Mouse (Mus musculus) heart, embryonic 15.5 days (tissue): ENCODE measurements around the gene Zfp961. TPM values are rescaled to one million over a fixed set of nuclear protein-coding genes. Genes with fewer than 3 reads are reported as not detected.
"Not testable (repeated sequence)": the region's sequence is repeated elsewhere in the genome, so short reads cannot be mapped to it uniquely, and the experiment has no call there.

ENCODE experiments used
- ATAC-seq: fragments of 200-750 bp; cut with Nextera tagmentation; replicated peaks from 2 replicates; pipeline ENCODE4 v1.8.0; 2017; ENCODE audit warnings: low read depth, moderate TSS enrichment; ENCODE audit not compliant: insufficient number of reproducible peaks, insufficient read depth, low FRiP score
- H3K27ac ChIP-seq: fragments of 300-500 bp; sonication (generic); 2 replicates; pipeline ENCODE4 v1.5.1; 2015; ENCODE audit warnings: mild to moderate bottlenecking, inconsistent platforms
- H3K27me3 ChIP-seq: fragments of 300-500 bp; sonication (generic); 2 replicates; pipeline ENCODE4 v1.6.1; 2015; ENCODE audit warnings: inconsistent platforms
- H3K36me3 ChIP-seq: fragments of 300-500 bp; sonication (generic); 2 replicates; pipeline ENCODE4 v1.6.1; 2015; ENCODE audit warnings: mild to moderate bottlenecking, inconsistent platforms
- H3K4me1 ChIP-seq: fragments of 300-500 bp; sonication (generic); replicated peaks from 2 replicates; pipeline ENCODE4 v1.6.1; 2015; ENCODE audit warnings: inconsistent platforms
- H3K4me2 ChIP-seq: fragments of 300-500 bp; sonication (generic); 2 replicates; pipeline ENCODE4 v1.6.1; 2015; ENCODE audit warnings: inconsistent platforms, mild to moderate bottlenecking, moderate library complexity
- H3K4me3 ChIP-seq: fragments of 300-500 bp; sonication (generic); 2 replicates; pipeline ENCODE4 v1.5.1; 2015; ENCODE audit warnings: mild to moderate bottlenecking, inconsistent platforms
- H3K9ac ChIP-seq: fragments of 300-500 bp; sonication (generic); 2 replicates; pipeline ENCODE4 v1.6.1; 2015; ENCODE audit warnings: mild to moderate bottlenecking, inconsistent platforms
- H3K9me3 ChIP-seq: fragments of 300-500 bp; sonication (generic); replicated peaks from 2 replicates; pipeline ENCODE4 v1.6.1; 2016; ENCODE audit warnings: inconsistent platforms
- WGBS: fragments of 180-500 bp; shearing (Covaris S2); methylation state at CpG from one replicate; pipeline ENCODE4 v1.1.7; 2015; ENCODE audit warnings: mixed read lengths; 5-methylcytosine and 5-hydroxymethylcytosine counted together
- polyA plus RNA-seq: library from polyadenylated mRNA; unstranded; fragments of >200 nt; fragmentation: Nextera tagmentation; extraction: Ambion mirVana; gene quantifications from 2 replicates; pipeline ENCODE4 v1.2.1, GENCODE M21; 2015

The Zfp961 gene
- polyA plus RNA-seq, 1 experiment from 2014 or later, result 9.6 TPM

GRCm38 (mm10) chr8:72019816-72020215, 69.0 kb downstream of the Zfp961 start:
- Histone ChIP-seq H3K9ac (no peak overlapping the region), H3K36me3 (no peaks in the 10 kb centered on the region), H3K27ac (no peak overlapping the region), H3K4me2 (no peak overlapping the region), H3K4me3 (no peak overlapping the region), H3K4me1 (no peaks in the 10 kb centered on the region), H3K9me3 (no peaks in the 10 kb centered on the region), H3K27me3 (no peaks in the 10 kb centered on the region)
- no peak for ATAC-seq
- 43% methylated on average over 2 of the region's 2 CpGs for WGBS

GRCm38 (mm10) chr8:72024886-72025285, 74.0 kb downstream of the Zfp961 start:
- H3K4me2 ChIP-seq, H3K4me3 ChIP-seq, H3K4me1 ChIP-seq, H3K27me3 ChIP-seq, H3K9me3 ChIP-seq, H3K36me3 ChIP-seq, H3K9ac ChIP-seq, H3K27ac ChIP-seq, ATAC-seq: not testable (repeated sequence)
- 9% methylated on average over 4 of the region's 9 CpGs for WGBS

DNA sequence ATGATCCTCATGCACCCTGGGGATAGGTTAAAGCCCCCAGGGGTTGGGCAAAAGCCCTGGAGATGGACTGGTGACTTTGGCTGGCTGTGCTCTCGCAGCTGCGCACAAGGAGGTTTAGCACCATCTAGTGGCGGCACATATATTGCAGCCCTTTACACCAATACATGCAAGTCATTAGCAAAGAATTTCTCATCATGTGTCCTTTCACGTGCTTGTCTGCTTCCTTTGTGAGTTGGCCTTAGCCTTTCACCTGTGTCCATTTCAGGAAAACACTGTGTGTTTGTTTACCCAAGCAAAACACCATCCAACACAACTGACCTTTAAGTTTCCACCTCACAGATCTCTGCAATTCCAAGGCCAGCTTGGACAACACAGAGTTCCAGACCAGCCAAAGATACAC, 82.1 kb downstream of the Zfp961 start:
- WGBS, result 21% methylated on average over 4 of the region's 4 CpGs
- not testable (repeated sequence) for H3K4me2 ChIP-seq, H3K36me3 ChIP-seq, H3K9me3 ChIP-seq, H3K27ac ChIP-seq, H3K4me1 ChIP-seq, ATAC-seq, H3K4me3 ChIP-seq, H3K27me3 ChIP-seq, H3K9ac ChIP-seq

- not testable (repeated sequence) for ATAC-seq, H3K36me3 ChIP-seq, H3K4me2 ChIP-seq
These were observed 90.1 kb downstream of the Zfp961 start, which contains the start of gene Olfr372 for GRCm38 (mm10) chr8:72040918-72041317. Olfr372 (plus strand) TSS chr8:72041218.

DNA sequence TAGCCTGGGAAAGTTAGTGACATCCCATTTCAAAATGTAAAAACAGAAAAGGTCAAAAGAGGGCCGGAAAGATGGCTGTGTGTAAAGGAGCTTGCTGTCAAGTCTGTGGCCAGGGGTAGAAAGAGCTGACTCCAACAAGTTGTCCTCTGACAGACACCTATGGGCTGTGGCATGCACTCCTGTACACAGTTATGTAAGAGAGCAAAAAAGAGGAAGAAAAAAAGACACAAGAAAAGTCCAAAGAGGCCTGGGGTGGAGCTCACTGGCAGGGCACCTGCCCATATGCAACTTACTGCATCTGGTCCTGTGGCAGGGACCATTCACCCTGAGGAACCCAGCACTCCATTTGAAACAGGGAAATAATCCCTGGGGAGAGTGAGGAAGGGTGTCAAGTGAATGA, 91.7 kb downstream of the Zfp961 start:
- ATAC-seq, result no peak
- no peak overlapping the region for H3K9ac ChIP-seq
- H3K27me3 ChIP-seq, result no peaks in the 10 kb centered on the region
- no peaks in the 10 kb centered on the region for H3K36me3 ChIP-seq
- 70% methylated on average over 1 of the region's 1 CpGs for WGBS
- H3K9me3 ChIP-seq, result no peaks in the 10 kb centered on the region
- no peak overlapping the region for H3K4me3 ChIP-seq
- H3K4me2 ChIP-seq, result no peak overlapping the region
- H3K4me1 ChIP-seq, result no peaks in the 10 kb centered on the region
- H3K27ac ChIP-seq, result no peak overlapping the region

More at GRCm38 (mm10) chr8:72040918-72041317, 90.1 kb downstream of the Zfp961 start, which contains the start of gene Olfr372:
- WGBS, result 69% methylated on average over 4 of the region's 4 CpGs
- H3K4me1 ChIP-seq, H3K4me3 ChIP-seq, H3K9ac ChIP-seq, H3K27ac ChIP-seq, H3K27me3 ChIP-seq, H3K9me3 ChIP-seq: not testable (repeated sequence)

Other genes with a start within 250 kb of the Zfp961 start
- gene B3gnt3, start 249.2 kb upstream of the Zfp961 start, polyA plus RNA-seq, result 3.4 and 4.0 TPM in 2 replicates
- 1.9 and 13.2 TPM in 2 replicates for gene Fcho1, start 225.3 kb upstream of the Zfp961 start, polyA plus RNA-seq
- gene Zfp709, start 69.0 kb upstream of the Zfp961 start, polyA plus RNA-seq, result 3.7 and 5.7 TPM in 2 replicates
- 2.2 and 2.7 TPM in 2 replicates for gene Zfp882, start 42.4 kb upstream of the Zfp961 start, polyA plus RNA-seq
- 22.3 and 23.3 TPM in 2 replicates for gene Zfp617, start 42.4 kb upstream of the Zfp961 start, polyA plus RNA-seq
- 1.1 and 1.5 TPM in 2 replicates for gene Cyp4f18, start 58.6 kb downstream of the Zfp961 start, polyA plus RNA-seq
- gene Olfr372, start 90.2 kb downstream of the Zfp961 start, polyA plus RNA-seq, result not detected in 2 replicates
- gene Olfr373, start 132.1 kb downstream of the Zfp961 start, polyA plus RNA-seq, result not detected in 2 replicates
- gene Olfr374, start 156.0 kb downstream of the Zfp961 start, polyA plus RNA-seq, result not detected in 2 replicates
- gene Tpm4, start 183.9 kb downstream of the Zfp961 start, polyA plus RNA-seq, result 330 and 373 TPM in 2 replicates
- gene Rab8a, start 210.2 kb downstream of the Zfp961 start, polyA plus RNA-seq, result 68.4 and 77.8 TPM in 2 replicates
- gene Hsh2d, start 238.6 kb downstream of the Zfp961 start, polyA plus RNA-seq, result 0.20 and 0.27 TPM in 2 replicates